Mouse (Mus musculus) lung, postnatal 0 days (tissue): ENCODE data around the gene Slc44a1.

Source experiments
- CTCF ChIP-seq: IDR thresholded peaks from 2 replicates; pipeline ENCODE4 v1.5.1; 2016; ENCODE audit warnings: antibody characterized with exemption, mild to moderate bottlenecking
- EP300 ChIP-seq: IDR thresholded peaks from 2 replicates; pipeline ENCODE4 v1.6.1; 2016; ENCODE audit warnings: antibody characterized with exemption, mild to moderate bottlenecking, control low read depth

DNA sequence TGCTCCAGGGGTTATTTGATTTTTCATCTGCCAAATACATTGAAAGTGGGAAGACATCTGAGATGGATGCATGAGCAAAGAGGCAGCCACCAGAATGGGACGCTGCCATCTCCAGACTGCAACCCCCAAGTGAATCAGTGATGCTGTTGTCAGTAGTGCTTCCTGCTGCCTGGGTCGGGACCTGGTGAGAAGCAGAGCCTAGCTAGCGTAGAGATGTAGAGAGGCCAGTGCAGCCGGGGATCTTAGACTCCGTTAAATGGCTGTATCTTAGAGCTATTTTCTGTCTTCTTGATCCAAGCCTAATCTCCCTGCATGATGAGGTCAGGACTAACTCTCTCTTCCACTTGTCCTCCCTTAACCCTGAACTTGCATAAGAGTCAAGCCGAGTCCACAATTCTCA lies 179.9 kb downstream of the Slc44a1 start:
- TF ChIP-seq CTCF (no peak), EP300 (no peak)
